Mouse (Mus musculus) left cerebral cortex, adult 9 months (tissue): ENCODE data around the gene Pwwp2b.

Experiments
- DNase-seq, 2 experiments: peaks; one replicate each; pipeline ENCODE4 v3.0.0; 2022; ENCODE audit warnings: low spot score in 2 of 2

Pwwp2b gene

GRCm38 (mm10) chr7:139247881-139248614 is at the start of gene Pwwp2b:
Pwwp2b (plus strand) TSS chr7:139248482.
- DNase-seq: peak in 1 of 2 experiments; percentile 54

- peak in 1 of 2 experiments; percentile 80 for DNase-seq
Observed at GRCm38 (mm10) chr7:139200108-139200507, 48.2 kb upstream of the Pwwp2b start.

GRCm38 (mm10) chr7:139201209-139201608 is 47.1 kb upstream of the Pwwp2b start:
- no peak for DNase-seq

- DNase-seq: no peak
Observed at GRCm38 (mm10) chr7:139208023-139208772, 40.1 kb upstream of the Pwwp2b start.

- DNase-seq: no peak
Observed at GRCm38 (mm10) chr7:139208773-139209095, 39.5 kb upstream of the Pwwp2b start.

- no peak for DNase-seq
Observed at GRCm38 (mm10) chr7:139211761-139212160, 36.5 kb upstream of the Pwwp2b start.

GRCm38 (mm10) chr7:139212754-139213745 is 35.2 kb upstream of the Pwwp2b start, which contains the start of the genes Lrrc27 and Stk32c:
Lrrc27 (plus strand) TSS chr7:139212988.
Stk32c (minus strand) TSS chr7:139213307.
- peak; percentile 95 to 98 for DNase-seq

- no peak for DNase-seq
Observed at GRCm38 (mm10) chr7:139213751-139214150, 34.5 kb upstream of the Pwwp2b start.

GRCm38 (mm10) chr7:139214160-139214559 is 34.1 kb upstream of the Pwwp2b start:
- no peak for DNase-seq

- DNase-seq: no peak
Observed at GRCm38 (mm10) chr7:139214596-139215340, 33.5 kb upstream of the Pwwp2b start.

- no peak for DNase-seq
Observed at GRCm38 (mm10) chr7:139215516-139215915, 32.8 kb upstream of the Pwwp2b start.

GRCm38 (mm10) chr7:139215946-139216345 is 32.3 kb upstream of the Pwwp2b start:
- DNase-seq: no peak

GRCm38 (mm10) chr7:139216464-139216863 is 31.8 kb upstream of the Pwwp2b start:
- no peak for DNase-seq

GRCm38 (mm10) chr7:139217046-139217445 is 31.2 kb upstream of the Pwwp2b start:
- no peak for DNase-seq

GRCm38 (mm10) chr7:139218641-139219415 is 29.5 kb upstream of the Pwwp2b start:
- no peak for DNase-seq

- no peak for DNase-seq
Observed at GRCm38 (mm10) chr7:139219486-139219885, 28.8 kb upstream of the Pwwp2b start.

GRCm38 (mm10) chr7:139220303-139220702 is 28.0 kb upstream of the Pwwp2b start:
- no peak for DNase-seq

- peak in 1 of 2 experiments; percentile 32 for DNase-seq
Observed at GRCm38 (mm10) chr7:139221072-139221471, 27.2 kb upstream of the Pwwp2b start.

GRCm38 (mm10) chr7:139221856-139222255 is 26.4 kb upstream of the Pwwp2b start:
- DNase-seq: no peak

GRCm38 (mm10) chr7:139222341-139222740 is 25.9 kb upstream of the Pwwp2b start:
- no peak for DNase-seq
